25 mouse cellular contexts compared by ENCODE assay signal in genomic region chr11:59783591-59783990, GRCm38 (mm10). TPM values are rescaled to one million over a fixed set of nuclear protein-coding genes. Genes with fewer than 3 reads are reported as not detected.
A peak's percentile ranks its signal among the peaks of the same experiment; 100 is the strongest.
DNase-seq lines count a peak whose midpoint lies in the region; ATAC-seq and TF ChIP-seq lines count a peak whose summit lies in the region.
"Had no signal": no experiment of that assay in that cellular context is flagged by ENCODE, and none has a peak within 500 bp of the region (broad histone marks: within the 10 kb centered on the region; RNA-seq: fewer than 3 reads in every experiment).

No protein-coding gene starts in this region.

- no peak for TF ChIP-seq CTCF in lung, postnatal 0 days (IDR thresholded peaks at IDR 0.05)
- TF ChIP-seq CTCF in testis, adult 2 months (IDR thresholded peaks at IDR 0.05; ENCODE audit: control insufficient read depth, insufficient read depth, insufficient replicate concordance, low read depth, low read length): no peak
- no peak for TF ChIP-seq CTCF in heart, adult 2 months (IDR thresholded peaks at IDR 0.05)

- no peaks in the 10 kb centered on the region for H3K9me3 ChIP-seq in lung, postnatal 0 days (ENCODE audit: low read length)
- H3K9me3 ChIP-seq: embryonic facial prominence, embryonic 10.5 days; embryonic facial prominence, embryonic 12.5 days had no signal

- no peak overlapping the region for H3K9ac ChIP-seq in lung, postnatal 0 days (replicated peaks; ENCODE audit: low read depth)
- H3K9ac ChIP-seq in heart, adult 2 months (ENCODE audit: low read depth, low read length): no peak overlapping the region
- H3K9ac ChIP-seq: embryonic facial prominence, embryonic 12.5 days had no signal

- H3K4me3 ChIP-seq in lung, postnatal 0 days (ENCODE audit: low read depth, low read length): no peak overlapping the region
- H3K4me3 ChIP-seq in testis, adult 2 months (ENCODE audit: control insufficient read depth, low read depth, low read length): peak overlapping the region; percentile 85
- no peak overlapping the region for H3K4me3 ChIP-seq in heart, adult 2 months
- H3K4me3 ChIP-seq: embryonic facial prominence, embryonic 10.5 days; embryonic facial prominence, embryonic 12.5 days had no signal

- intact Hi-C loops in heart, adult 2 months (cut with DNase I): no loop called here

- ATAC-seq in lung, postnatal 0 days: peak; percentile 78
- ATAC-seq: activated CD4-positive, CD25-positive, alpha-beta regulatory T cell, adult 4 months; CD4-positive, CD25-positive, alpha-beta regulatory T cell, adult 4 months; forebrain, embryonic 14.5 days; Patski had no signal

- TF ChIP-seq EP300 in lung, postnatal 0 days (IDR thresholded peaks at IDR 0.05): peak; percentile 98
- no peak for TF ChIP-seq EP300 in heart, adult 2 months (IDR thresholded peaks at IDR 0.05; ENCODE audit: insufficient read depth, low read depth, low read length)

- peak; percentile 49 to 70 for DNase-seq in lung, adult 18-20 months
- no peak for DNase-seq in lung, postnatal 4 days
- DNase-seq in lung, postnatal 0 days (ENCODE audit: low spot score): peak; percentile 88
- no peak for DNase-seq in lung, postnatal 10 days
- DNase-seq in testis, postnatal 10 days (ENCODE audit: low spot score): no peak
- peak; percentile 79 for DNase-seq in lung, postnatal 36 days
- no peak for DNase-seq in heart, adult 2 months
- DNase-seq: adrenal gland, adult 8-10 months; adrenal gland, postnatal 14 days; adrenal gland, postnatal 36 days; B cell, adult 2 months; cerebellum, adult 11-12 months; cerebellum, adult 2 months; cerebellum, adult 9-10 months; cerebellum, postnatal 10 days; cerebellum, postnatal 25 days had no signal

- no peaks in the 10 kb centered on the region for H3K79me2 ChIP-seq in heart, adult 2 months (replicated peaks; ENCODE audit: control insufficient read depth, insufficient read depth, low read length)

- peaks cover 16% of the 10 kb centered on the region for H3K4me1 ChIP-seq in lung, postnatal 0 days (ENCODE audit: insufficient read depth, low read depth, low read length)
- H3K4me1 ChIP-seq in testis, adult 2 months (ENCODE audit: control insufficient read depth, insufficient read depth, low read length): peaks cover 7% of the 10 kb centered on the region
- H3K4me1 ChIP-seq in heart, adult 2 months (ENCODE audit: control insufficient read depth, insufficient read depth, low read length): peaks cover 2% of the 10 kb centered on the region; the same call in 1 of the 2 replicates

- H3K4me2 ChIP-seq in lung, postnatal 0 days (replicated peaks; ENCODE audit: low read depth, low read length): no peak overlapping the region
- H3K4me2 ChIP-seq: embryonic facial prominence, embryonic 12.5 days had no signal

- H3K27me3 ChIP-seq in lung, postnatal 0 days (replicated peaks; ENCODE audit: insufficient read depth, low read length): no peaks in the 10 kb centered on the region
- H3K27me3 ChIP-seq in testis, adult 2 months (ENCODE audit: control insufficient read depth, insufficient read depth, low read length): no peaks in the 10 kb centered on the region
- H3K27me3 ChIP-seq in heart, adult 2 months (ENCODE audit: control insufficient read depth, insufficient read depth, low read length): no peaks in the 10 kb centered on the region
- H3K27me3 ChIP-seq: CH12.LX, Patski had no signal

- 45% methylated on average over 6 of the region's 6 CpGs for WGBS in lung, postnatal 0 days
- WGBS in heart, adult 2 months: 79% methylated on average over 6 of the region's 6 CpGs

- H3K27ac ChIP-seq in lung, postnatal 0 days (ENCODE audit: low read length): peak overlapping the region; percentile 77
- H3K27ac ChIP-seq in testis, adult 2 months (ENCODE audit: control insufficient read depth, insufficient read depth, low read depth, low read length): no peak overlapping the region
- no peak overlapping the region for H3K27ac ChIP-seq in heart, adult 2 months
- H3K27ac ChIP-seq: embryonic facial prominence, embryonic 10.5 days; embryonic facial prominence, embryonic 12.5 days had no signal

- no peak for TF ChIP-seq POLR2A in testis, adult 2 months (IDR thresholded peaks at IDR 0.05; ENCODE audit: control insufficient read depth, low read depth, low read length)
- no peak for TF ChIP-seq POLR2A in heart, adult 2 months (IDR thresholded peaks at IDR 0.05; ENCODE audit: insufficient read depth, low read depth, low read length)

- no peaks in the 10 kb centered on the region for H3K36me3 ChIP-seq in lung, postnatal 0 days (ENCODE audit: insufficient read depth, low read length)
- peaks cover 6% of the 10 kb centered on the region for H3K36me3 ChIP-seq in testis, adult 2 months (ENCODE audit: control insufficient read depth, insufficient read depth, low read length)
- H3K36me3 ChIP-seq in heart, adult 2 months (ENCODE audit: control insufficient read depth, insufficient read depth, low read length): no peaks in the 10 kb centered on the region

RNA-seq across cellular contexts. Expression of gene Pld6, which starts 3.9 kb away (rescaled TPM):
- 2.9 and 7.3 TPM in 2 replicates for polyA plus RNA-seq in lung, postnatal 0 days (2015; fragmentation: Nextera tagmentation; extraction: Ambion mirVana)
- 101 and 110 TPM in 2 replicates for polyA plus RNA-seq in testis, adult 2 months (2012; rRNA removed)
- under 1 TPM; 0.44 to 0.45 TPM for total RNA-seq in heart, adult 2 months (2021)
- 1.5 and 2.2 TPM in 2 replicates for polyA plus RNA-seq in heart, adult 2 months (2012; rRNA removed)
- total RNA-seq: CH12.LX, G1E had no signal
- polyA plus RNA-seq: activated CD4-positive, CD25-positive, alpha-beta regulatory T cell, adult 4 months; G1E had no signal

RNA-seq across cellular contexts. Expression of gene Flcn, which starts 26.2 kb away (rescaled TPM):
- polyA plus RNA-seq in lung, postnatal 0 days (2015; fragmentation: Nextera tagmentation; extraction: Ambion mirVana): 55.8 and 57.4 TPM in 2 replicates
- 20.0 and 20.3 TPM in 2 replicates for polyA plus RNA-seq in testis, adult 2 months (2012; rRNA removed)
- total RNA-seq in heart, adult 2 months (2021): 10 to 100 TPM; 36.9 to 47.0 TPM
- polyA plus RNA-seq in heart, adult 2 months (2012; rRNA removed): 52.0 and 59.0 TPM in 2 replicates

RNA-seq across cellular contexts. Expression of gene Nt5m, which starts 55.7 kb away (rescaled TPM):
- 25.7 and 28.5 TPM in 2 replicates for polyA plus RNA-seq in lung, postnatal 0 days (2015; fragmentation: Nextera tagmentation; extraction: Ambion mirVana)
- polyA plus RNA-seq in testis, adult 2 months (2012; rRNA removed): 97.1 and 100 TPM in 2 replicates
- total RNA-seq in heart, adult 2 months (2021): 10 to 100 TPM; 23.7 to 25.4 TPM
- polyA plus RNA-seq in heart, adult 2 months (2012; rRNA removed): 35.9 and 47.1 TPM in 2 replicates

RNA-seq across cellular contexts. Expression of gene Cops3, which starts 56.0 kb away (rescaled TPM):
- 94.2 and 95.6 TPM in 2 replicates for polyA plus RNA-seq in lung, postnatal 0 days (2015; fragmentation: Nextera tagmentation; extraction: Ambion mirVana)
- 44.1 and 56.9 TPM in 2 replicates for polyA plus RNA-seq in testis, adult 2 months (2012; rRNA removed)
- total RNA-seq in heart, adult 2 months (2021): 10 to 100 TPM; 67.7 to 75.5 TPM
- polyA plus RNA-seq in heart, adult 2 months (2012; rRNA removed): 28.4 and 47.8 TPM in 2 replicates

Comparison
In these comparisons a context has a peak if more than half of its experiments do, and no peak if none do; other contexts are left out.
1. DNase-seq: peak in lung, adult 18-20 months (2 of 2), lung, postnatal 0 days (single experiment) and lung, postnatal 36 days (single experiment); none in lung, postnatal 4 days (0 of 2), lung, postnatal 10 days (single experiment), testis, postnatal 10 days (single experiment) and heart, adult 2 months (0 of 2).
2. RNA of gene Pld6, which starts 3.9 kb away (polyA plus RNA-seq): 101 to 110 TPM in testis, adult 2 months; 2.9 to 7.3 TPM in lung, postnatal 0 days and 1.5 to 2.2 TPM in heart, adult 2 months; every median in the first group is over 10 times any median in the second.